Mouse (Mus musculus): ENCODE results near the gene Krt8. TPM values are rescaled to one million over a fixed set of nuclear protein-coding genes. Genes with fewer than 3 reads are reported as not detected.
"Not testable (repeated sequence)": the region's sequence is repeated elsewhere in the genome, so short reads cannot be mapped to it uniquely, and the experiment has no call there.

Gene Krt8
- total RNA-seq, 2 experiments from 2014 or later = not detected

DNA sequence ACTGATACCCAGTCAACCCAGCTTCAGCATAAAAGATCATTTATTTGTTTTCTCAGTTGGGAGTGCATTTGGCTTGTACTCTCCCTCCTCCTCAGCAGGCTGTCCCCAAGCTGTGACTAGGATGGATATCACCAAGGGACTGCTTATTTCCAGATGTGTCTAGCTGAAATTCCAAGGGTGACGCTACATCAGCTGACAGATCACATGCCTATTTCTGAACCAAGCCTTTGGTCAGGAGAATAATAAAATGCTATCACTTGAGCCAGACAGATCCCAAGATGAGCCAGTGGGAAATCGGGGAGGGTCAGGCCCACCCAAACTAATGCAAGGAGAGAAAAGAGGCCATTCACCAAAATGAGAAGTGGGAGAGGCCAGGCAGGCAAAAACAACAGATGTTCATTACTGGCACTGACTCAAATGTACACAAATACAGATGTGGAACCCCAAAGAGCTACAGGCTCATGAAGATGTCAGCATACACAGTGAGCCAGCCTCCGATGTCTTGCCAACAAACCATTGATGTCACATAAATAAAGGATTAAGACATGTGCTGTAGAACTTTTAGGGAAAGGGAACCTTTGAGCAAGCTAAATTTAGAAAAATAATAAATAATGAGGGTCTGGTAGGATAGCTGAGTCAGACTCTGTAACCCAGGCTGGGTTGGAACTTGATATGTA, 6.4 kb upstream of the Krt8 start:
- no peak for ATAC-seq (ENCODE audit: poor library complexity, severe bottlenecking)

DNA sequence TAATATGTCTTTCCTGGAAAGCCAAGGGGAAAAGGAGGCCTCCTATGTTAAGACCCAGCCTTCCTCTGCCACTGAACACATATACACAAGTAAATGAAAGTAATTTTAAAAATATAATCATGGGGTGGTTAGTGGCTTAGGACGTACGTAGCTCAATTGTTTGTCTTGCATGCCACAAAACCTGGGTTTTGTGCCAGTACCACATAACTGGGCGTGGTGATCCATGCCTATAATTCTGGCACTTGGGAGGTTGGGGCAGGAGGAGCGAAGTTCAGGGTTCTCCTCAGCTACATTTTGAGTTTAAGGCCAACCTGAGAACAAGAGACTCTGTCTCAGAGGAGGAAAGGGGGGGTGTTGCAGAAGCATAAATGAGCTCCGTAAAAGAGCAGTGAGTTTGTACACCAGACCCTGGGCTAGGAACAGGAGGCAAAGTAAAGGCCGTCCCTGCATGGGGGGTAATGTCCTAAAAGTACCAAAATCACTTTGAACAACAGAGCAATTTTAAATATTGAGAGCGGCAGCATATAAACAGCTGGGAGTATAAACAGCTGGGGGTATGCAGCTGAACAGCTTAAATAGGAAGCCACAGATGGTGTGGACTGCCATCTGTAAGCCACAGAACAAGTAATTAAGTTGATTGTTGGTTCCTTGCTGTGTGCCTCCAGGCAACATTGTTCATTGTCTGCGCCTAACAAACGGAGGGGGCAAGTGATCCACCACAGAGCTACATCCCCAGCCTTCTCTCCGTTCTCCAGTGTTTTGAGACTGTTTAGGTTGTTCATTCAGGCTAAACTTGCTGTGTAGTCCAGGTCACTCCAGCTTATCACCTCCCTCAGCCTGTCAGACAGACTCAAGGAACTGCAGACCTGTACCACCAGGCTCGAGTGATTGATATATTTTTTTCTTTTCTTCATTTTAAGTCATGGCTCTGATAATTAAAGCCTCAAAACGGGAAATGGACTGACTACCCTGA, 3.1 kb upstream of the Krt8 start:
- no peak for ATAC-seq (ENCODE audit: poor library complexity, severe bottlenecking)

DNA sequence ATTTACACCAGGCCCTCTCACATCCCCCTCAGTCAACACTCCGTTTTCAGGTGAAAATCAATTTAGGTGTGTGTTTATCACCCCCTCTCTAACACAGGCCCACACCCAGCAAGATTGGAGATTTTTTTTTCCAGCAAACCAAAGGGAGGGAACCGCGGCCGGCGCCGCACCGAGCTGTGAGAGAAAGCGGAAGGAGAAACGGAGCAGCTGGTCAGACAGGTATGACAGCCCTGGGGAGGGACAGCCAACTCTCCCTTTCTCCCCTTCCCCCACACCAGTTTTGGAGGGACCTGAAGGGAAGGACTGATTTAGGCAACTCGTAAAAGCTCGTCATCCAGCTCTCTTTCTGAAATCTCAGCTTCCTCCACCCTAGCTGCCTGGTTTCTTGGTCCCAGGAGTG, 2.0 kb upstream of the Krt8 start:
- no peak for ATAC-seq (ENCODE audit: poor library complexity, severe bottlenecking)

DNA sequence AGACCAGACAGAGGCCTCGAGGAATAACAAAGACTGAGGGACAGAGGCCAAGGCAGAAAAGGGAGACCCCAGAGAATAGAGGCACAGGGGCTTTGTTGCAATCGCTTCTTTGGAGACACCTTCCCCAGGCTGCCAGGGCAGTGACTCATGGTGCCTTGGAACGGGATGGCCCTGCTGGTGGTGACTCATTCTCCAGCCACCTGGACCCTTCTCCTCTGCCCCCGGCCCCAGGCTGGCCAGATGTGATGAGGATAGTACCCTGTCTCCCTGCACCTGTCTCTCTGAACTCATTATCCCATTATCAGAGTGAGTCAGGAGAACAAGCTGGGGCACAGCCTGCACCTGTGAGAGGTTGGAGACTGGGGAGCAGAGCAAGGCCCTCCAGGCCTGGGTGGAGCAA, 1.0 kb upstream of the Krt8 start:
- ATAC-seq (ENCODE audit: poor library complexity, severe bottlenecking) = no peak

DNA sequence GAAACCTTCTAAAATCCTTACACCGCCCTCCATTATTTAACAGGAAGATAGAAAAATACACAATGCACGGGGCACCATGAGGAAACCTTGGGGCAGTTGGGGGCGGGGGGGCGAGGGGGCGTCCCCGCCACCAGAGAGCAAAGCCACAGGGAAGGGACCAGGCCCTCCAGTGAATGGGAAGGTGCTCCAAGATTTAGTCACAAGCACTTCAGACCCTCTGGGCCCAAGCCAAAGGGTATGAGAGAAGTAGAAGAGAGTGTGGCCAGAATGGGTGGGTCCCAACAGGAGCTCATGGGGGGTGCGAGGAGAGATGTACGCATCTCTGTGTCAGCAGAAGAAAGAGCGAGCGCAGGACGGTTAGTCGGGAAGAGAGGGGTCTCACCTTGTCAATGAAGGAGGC, 766 bp downstream of the Krt8 start:
- ATAC-seq (ENCODE audit: poor library complexity, severe bottlenecking) = no peak

DNA sequence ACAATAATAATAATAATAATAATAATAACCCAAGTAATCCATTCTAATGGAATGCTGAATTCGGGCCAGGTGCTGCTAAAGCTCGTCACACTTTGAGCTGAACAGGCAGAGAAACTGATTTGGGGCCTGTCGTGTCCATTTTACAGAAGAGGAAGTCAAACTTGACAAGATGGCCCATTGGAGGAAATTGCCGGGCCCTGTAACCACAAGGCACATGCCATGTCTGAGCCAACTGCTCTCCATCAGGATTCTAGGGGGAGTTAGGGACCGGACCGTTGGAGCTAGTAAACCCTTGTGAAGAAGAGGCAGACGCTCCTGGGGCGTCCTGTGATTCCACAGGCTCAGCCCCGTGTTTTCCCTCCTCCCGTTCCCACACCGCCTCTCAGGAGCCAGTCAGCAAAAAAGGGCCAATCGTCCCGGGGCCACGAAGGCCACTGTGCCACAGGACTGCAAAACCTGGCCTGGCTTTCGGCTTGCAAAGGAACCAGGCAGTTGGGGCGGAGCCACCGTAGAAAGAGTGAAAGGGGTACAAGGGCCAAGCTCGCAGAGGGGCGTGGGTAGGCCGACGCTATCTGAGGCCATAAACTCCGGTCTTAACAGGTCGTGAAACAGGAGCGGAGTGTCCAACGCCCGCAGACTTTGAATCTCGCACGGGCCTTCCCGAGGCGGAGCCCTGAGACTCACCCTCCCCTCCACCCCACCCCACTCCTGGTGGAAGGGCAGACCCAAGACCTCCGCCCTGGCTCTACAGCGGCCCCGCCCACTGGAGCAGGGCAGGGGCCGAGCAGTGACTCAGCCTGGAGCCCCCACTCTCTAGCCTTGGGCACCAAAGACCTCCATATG, 1.4 kb downstream of the Krt8 start:
- ATAC-seq (ENCODE audit: poor library complexity, severe bottlenecking) = peak; percentile 73

DNA sequence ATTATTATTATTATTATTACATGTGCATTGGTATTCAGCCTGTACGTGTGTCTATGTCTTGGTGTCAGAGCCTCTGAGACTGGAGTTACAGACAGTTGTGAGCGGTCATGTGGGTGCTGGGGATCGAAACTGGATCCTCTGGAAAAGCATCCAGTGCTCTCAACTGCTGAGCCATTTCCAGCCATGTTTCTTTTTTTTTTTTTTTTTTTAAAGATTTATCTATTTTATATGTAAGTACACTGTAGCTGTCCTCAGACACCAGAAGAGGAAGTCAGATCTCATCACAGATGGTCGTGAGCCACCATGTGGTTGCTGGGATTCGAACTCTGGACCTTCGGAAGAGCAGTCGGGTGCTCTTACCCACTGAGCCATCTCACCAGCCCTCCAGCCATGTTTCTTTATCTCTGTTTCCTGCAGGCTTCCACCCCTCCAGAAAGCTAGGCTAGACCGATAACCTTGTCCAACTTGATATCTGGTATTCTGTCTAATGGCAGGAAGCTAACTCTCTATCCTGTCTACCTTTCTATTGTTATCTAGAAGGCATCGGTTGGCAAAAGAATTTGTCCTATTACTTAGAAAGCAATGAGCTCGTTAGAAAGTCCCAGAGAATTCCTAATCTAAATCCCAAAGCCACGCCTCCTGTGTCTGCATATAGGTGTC, 4.5 kb downstream of the Krt8 start:
- no peak for ATAC-seq (ENCODE audit: poor library complexity, severe bottlenecking)

DNA sequence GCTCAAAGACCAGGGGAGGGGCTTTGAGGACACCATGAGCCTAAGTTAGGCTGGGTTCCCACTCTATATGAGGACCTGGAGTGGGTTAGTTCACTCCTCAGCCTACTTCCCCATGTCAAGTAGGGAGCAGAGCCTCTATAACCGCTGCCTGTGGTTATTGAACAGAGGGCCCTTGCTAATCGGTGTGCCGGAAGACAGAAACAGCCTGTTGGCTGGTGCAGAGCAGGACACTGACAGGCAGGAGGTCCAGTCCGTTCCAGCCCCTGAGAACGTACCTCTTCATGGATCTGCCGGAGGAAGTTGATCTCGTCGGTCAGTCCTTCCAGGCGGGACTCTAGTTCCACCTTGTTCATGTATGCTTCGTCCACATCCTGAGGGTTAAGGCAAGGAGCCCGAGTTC, 5.1 kb downstream of the Krt8 start:
- no peak; the same call in 1 of the 2 replicates for ATAC-seq (ENCODE audit: poor library complexity, severe bottlenecking)

DNA sequence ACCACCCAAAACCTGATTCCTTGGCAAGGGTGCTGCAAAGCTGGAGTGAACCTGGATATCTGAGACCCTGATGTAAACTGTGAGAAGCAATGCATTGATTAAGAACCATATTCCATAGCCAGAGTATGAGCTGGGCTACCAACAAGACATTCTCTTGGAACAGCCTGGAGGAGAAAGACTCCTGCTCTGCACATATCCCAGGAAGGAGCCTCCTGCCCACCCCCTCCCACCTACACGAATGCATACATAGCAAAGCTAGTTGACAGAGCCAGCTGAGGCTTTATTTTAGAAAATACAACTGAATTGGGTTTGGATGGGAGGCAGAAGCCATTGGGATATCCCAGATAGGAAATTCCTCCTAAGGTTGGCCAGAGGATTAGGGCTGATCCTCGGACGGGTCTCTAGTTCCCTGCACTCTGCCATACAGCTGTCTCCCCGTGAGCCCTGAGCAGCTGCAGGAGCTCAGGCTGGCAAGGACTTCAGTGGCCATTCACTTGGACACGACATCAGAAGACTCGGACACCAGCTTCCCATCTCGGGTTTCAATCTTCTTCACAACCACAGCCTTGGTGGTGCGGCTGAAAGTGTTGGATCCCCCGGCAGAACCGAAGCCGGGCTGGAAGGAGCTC, 7.7 kb downstream of the Krt8 start:
- ATAC-seq (ENCODE audit: poor library complexity, severe bottlenecking) = not testable (repeated sequence)

DNA sequence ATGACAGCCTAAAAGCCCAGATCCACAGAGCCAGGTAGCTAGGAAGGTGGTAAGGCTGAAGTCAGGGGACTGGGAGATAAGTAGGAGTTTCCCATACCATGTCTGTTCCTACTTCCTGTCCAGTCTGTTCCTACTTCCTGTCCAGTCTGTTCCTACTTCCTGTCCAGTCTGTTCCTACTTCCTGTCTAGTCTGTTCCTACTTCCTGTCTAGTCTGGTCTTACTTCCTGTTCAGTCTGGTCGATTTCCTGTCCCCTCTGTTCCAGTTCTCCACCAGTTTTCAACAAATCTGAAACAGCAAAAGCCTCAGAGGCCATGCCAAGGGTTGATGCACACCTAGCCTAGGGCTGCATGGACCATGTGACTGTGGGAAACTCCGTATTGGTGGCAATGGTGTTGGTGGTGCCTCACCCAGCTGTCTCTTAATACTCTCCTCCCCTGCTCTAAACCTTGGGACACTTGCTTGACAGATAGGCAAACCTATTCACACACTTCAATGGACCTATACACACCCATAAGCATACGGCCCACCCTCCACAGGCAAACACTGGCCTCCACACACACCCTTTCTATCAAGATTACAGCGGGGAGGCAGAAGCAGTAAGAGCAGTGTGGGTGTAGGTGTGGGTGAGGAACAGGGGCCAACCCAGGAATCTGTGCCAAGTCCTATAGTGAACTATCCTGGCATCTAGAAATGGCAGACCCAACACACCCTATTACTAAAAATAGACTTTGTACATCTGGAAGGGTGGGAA, 8.6 kb downstream of the Krt8 start:
- ATAC-seq (ENCODE audit: poor library complexity, severe bottlenecking) = peak; percentile 45; the same call in 1 of the 2 replicates

DNA sequence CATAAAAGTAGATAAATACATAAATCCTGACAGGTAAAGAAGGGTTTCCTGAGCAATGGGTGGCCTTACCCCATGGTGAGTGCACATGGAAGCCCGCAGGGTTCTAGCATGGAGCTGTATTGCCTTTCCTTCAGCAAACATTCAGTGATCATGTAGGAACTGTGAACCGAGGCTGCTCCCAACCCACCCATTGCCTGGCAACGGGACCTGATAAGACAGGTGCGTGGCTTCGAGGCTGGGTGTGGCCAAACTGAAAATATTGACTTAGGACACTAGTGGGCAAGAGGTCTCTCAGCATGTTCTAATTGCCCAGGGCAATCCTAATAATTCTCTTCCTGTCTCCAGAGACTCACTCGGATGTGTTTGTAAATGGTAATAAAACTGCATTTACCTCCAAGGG, 9.9 kb downstream of the Krt8 start:
- no peak for ATAC-seq (ENCODE audit: poor library complexity, severe bottlenecking)

DNA sequence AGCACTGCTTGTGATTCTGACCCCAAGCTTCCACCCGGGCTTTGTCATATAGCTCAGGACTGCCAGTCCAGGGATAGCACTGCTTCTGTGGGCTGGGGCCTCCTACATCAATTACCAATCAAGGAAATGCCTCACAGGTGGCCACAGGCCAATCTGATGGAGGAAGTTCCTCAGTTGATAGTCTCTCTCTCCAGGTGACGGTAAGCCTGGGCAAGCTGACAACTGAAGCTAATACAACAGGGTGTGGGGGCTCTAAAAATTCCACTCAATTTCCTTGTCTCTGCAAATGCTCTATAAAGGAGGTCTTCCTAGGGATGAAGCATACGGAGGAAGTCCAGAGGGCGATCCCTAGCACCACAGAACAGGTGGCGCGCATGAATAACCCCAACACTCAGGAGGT, 13.3 kb downstream of the Krt8 start:
- ATAC-seq (ENCODE audit: poor library complexity, severe bottlenecking) = no peak

DNA sequence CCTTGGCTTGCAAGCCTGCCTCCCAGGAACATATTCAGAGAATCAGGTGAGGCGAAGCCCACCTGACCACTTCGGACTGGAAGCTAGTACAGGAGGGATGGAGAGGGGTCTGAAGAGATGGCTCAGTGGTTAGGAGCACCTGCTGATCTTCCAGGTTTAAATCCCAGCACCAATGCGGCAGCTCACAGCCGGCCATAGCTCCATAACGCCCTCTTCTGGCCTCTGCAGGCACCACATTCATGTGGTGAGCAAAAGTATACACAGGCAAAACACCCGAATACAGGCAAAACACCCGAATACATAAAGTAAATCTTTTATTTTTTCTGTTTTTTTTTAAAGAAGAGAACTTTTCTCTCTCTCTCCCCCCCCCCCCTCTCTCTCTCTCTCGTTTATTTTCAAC, 15.6 kb downstream of the Krt8 start:
- ATAC-seq (ENCODE audit: poor library complexity, severe bottlenecking) = no peak

DNA sequence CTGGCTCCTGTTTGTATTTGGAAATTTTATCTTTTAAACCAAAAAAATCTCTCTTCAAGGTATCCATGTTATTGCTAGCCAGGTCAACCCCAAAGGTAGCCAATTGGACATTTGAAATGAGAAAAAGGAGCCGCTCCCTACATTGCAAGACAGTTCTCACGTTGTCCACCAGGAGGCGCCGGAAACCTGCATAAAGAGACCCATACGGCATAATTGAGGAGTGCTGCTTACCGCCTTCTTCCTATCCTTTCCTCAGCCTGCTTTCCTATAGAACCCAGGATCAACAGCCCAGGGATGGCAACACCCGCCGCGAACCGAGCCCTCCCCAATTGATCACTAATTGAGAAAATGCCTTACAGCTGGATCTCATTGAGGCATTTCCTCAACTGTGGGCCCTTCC, 16.2 kb downstream of the Krt8 start:
- ATAC-seq (ENCODE audit: poor library complexity, severe bottlenecking) = peak; percentile 68

DNA sequence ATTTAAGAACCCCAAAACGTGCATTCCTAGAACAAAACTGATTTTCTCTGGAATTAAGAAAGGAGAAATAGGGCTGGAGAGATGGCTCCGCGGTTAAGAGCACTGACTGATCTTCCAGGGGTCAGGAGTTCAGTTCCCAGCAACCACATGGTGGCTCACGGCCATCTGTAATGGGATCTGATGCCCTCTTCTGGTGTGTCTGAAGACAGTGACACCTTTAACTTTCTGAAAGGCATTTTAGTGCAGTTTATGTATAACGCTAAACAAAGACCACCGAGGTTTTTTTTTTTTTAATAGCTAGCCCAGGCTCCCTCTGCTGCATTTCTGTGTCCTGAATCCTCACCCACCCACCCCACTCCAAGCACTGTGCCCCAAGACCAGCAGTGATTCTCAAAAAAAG, 19.5 kb downstream of the Krt8 start:
- no peak for ATAC-seq (ENCODE audit: poor library complexity, severe bottlenecking)

DNA sequence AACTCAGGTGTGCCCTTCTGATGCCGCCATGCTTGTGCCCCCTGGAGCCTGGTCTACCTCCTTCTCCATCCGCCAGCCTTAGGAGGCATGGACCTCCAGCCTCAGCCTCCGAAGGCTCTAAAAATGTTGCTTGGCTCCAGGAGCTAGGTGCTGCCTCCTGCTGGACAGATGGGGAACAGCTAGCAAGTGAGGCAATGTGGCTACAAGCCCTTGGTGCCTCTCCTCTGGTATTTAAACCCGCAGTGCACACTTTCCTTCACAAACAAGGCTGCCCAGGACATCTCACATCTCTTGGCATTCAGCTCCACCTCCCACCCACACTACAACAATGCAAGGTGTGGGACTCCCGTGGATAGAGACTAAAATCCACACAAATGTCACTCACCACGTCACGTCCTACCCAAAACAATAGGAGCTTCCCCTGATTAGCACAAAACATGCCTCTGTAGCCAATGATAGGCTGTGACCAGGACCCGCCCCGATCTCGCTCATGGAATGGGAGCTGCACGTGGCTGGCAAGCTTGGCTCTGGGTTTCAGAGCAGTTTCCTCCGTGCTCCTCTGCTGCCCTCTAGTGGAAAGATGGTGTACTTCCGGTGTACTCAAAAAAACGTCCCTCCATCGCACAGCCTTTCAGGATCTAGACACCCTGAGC, 20.2 kb downstream of the Krt8 start:
- peak; percentile 85 for ATAC-seq (ENCODE audit: poor library complexity, severe bottlenecking)

DNA sequence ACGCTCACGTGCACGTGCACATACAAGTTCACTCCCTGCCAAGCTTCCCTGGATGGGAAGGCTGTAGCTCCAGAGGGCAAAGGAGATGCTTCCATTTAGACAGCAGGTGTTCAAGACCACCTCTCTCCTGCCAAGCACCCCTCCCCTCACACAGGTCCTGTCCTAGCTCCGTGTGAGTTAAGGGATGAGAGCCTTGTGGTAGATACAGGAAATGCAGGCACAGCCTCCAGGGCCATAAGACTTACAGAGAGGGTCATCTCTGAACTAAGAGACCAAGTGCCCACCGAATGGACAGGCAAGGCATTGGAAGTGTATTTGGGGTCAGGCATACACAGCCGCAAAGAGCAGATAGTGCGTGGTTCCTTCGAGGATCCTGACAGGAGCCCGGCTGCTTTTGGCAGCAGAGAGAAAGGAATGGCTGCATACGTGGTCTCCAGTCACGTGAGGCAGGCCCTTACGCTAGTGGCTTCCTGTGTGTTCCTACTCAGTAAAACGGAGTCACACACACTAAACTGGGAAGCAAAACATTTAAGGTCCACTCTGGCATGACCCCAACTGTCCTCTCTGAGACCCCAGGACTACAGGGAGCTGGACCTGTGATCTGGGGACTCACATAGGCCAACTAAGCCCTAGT, 20.9 kb downstream of the Krt8 start:
- ATAC-seq (ENCODE audit: poor library complexity, severe bottlenecking) = no peak

DNA sequence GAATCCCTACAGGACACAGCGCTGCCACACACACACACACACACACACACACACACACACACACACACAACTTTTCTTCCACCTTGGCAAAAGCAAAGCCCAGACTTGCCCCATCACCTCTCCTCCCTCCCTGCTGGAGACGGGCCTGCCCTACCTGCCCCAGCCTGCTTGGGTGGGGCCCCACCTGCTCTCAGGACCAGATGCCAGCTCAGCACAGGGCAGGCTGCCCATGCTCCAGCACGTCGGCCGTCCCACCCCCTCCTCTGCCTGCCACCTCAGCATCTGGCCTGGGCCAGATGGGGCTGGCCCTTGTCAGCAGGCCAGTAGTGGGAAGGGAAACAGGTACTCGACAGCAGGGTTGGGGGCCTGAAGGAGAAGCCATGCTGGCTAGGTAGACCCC, 23.4 kb downstream of the Krt8 start:
- ATAC-seq (ENCODE audit: poor library complexity, severe bottlenecking) = no peak

Data from megakaryocyte, adult 5-6 weeks (primary cell).